Mouse (Mus musculus): Measurements from ENCODE around the gene Ifna4. TPM values are rescaled to one million over a fixed set of nuclear protein-coding genes. Genes with fewer than 3 reads are reported as not detected.
A peak's percentile ranks its signal among the peaks of the same experiment; 100 is the strongest.
"Not testable (repeated sequence)": the region's sequence is repeated elsewhere in the genome, so short reads cannot be mapped to it uniquely, and the experiment has no call there.

Gene Ifna4
- total RNA-seq (2022): not detected

GRCm38 (mm10) chr4:88841438-88841911 is at the start of gene Ifna4:
Gene Ifna4, plus strand, starts transcription at chr4:88841861.
- no peak for DNase-seq (ENCODE audit: low spot score in 2 of 2)

- peak; percentile 62 to 66 for DNase-seq (ENCODE audit: low spot score in 2 of 2)
These were observed 47.6 kb upstream of the Ifna4 start, which contains the start of gene Gm13275 for GRCm38 (mm10) chr4:88793936-88794675. Gene Gm13275, plus strand, starts transcription at chr4:88794487.

GRCm38 (mm10) chr4:88797097-88797496 is 44.6 kb upstream of the Ifna4 start, which contains the start of gene Gm13279:
Gene Gm13279, plus strand, starts transcription at chr4:88797397.
- not testable (repeated sequence) for DNase-seq (ENCODE audit: low spot score in 2 of 2)

- DNase-seq (ENCODE audit: low spot score in 2 of 2): not testable (repeated sequence)
These were observed 42.3 kb upstream of the Ifna4 start, which contains the start of gene Gm13285 for GRCm38 (mm10) chr4:88799365-88799764. Gene Gm13285, plus strand, starts transcription at chr4:88799665.

GRCm38 (mm10) chr4:88802954-88803353 is 38.7 kb upstream of the Ifna4 start, which contains the start of gene Gm13287:
Gene Gm13287, plus strand, starts transcription at chr4:88803254.
- not testable (repeated sequence) for DNase-seq (ENCODE audit: low spot score in 2 of 2)

- DNase-seq (ENCODE audit: low spot score in 2 of 2): not testable (repeated sequence)
These were observed 36.4 kb upstream of the Ifna4 start, which contains the start of gene Gm13288 for GRCm38 (mm10) chr4:88805231-88805630. Gene Gm13288, plus strand, starts transcription at chr4:88805531.

- not testable (repeated sequence) for DNase-seq (ENCODE audit: low spot score in 2 of 2)
These were observed 35.9 kb upstream of the Ifna4 start for GRCm38 (mm10) chr4:88805761-88806160.

GRCm38 (mm10) chr4:88815928-88816327 is 25.7 kb upstream of the Ifna4 start, which contains the start of gene Ifna7:
Gene Ifna7, plus strand, starts transcription at chr4:88816228.
- no peak for DNase-seq (ENCODE audit: low spot score in 2 of 2)

- DNase-seq (ENCODE audit: low spot score in 2 of 2): no peak
These were observed 22.0 kb upstream of the Ifna4 start, which contains the start of gene Ifna11 for GRCm38 (mm10) chr4:88819659-88820058. Gene Ifna11, plus strand, starts transcription at chr4:88819959.

GRCm38 (mm10) chr4:88822995-88823394 is 18.7 kb upstream of the Ifna4 start:
- DNase-seq (ENCODE audit: low spot score in 2 of 2): no peak

GRCm38 (mm10) chr4:88827116-88827515 is 14.5 kb upstream of the Ifna4 start, which contains the start of gene Ifna6:
Gene Ifna6, plus strand, starts transcription at chr4:88827416.
- DNase-seq (ENCODE audit: low spot score in 2 of 2): not testable (repeated sequence)

GRCm38 (mm10) chr4:88830523-88830922 is 11.1 kb upstream of the Ifna4 start:
- DNase-seq (ENCODE audit: low spot score in 2 of 2): peak in 1 of 2 experiments; percentile 6

- DNase-seq (ENCODE audit: low spot score in 2 of 2): not testable (repeated sequence)
These were observed 6.4 kb upstream of the Ifna4 start, which contains the start of gene Ifna5 for GRCm38 (mm10) chr4:88835225-88835624. Gene Ifna5, plus strand, starts transcription at chr4:88835525.

- DNase-seq (ENCODE audit: low spot score in 2 of 2): no peak
These were observed 2.8 kb upstream of the Ifna4 start for GRCm38 (mm10) chr4:88838828-88839227.

- DNase-seq (ENCODE audit: low spot score in 2 of 2): no peak
These were observed 1.6 kb upstream of the Ifna4 start for GRCm38 (mm10) chr4:88840058-88840457.

GRCm38 (mm10) chr4:88845334-88845733 is 3.7 kb downstream of the Ifna4 start:
- DNase-seq (ENCODE audit: low spot score in 2 of 2): no peak

GRCm38 (mm10) chr4:88849698-88850097 is 8.0 kb downstream of the Ifna4 start, which contains the start of gene Ifna1:
Gene Ifna1, plus strand, starts transcription at chr4:88850087.
- no peak for DNase-seq (ENCODE audit: low spot score in 2 of 2)

GRCm38 (mm10) chr4:88851026-88851763 is 9.5 kb downstream of the Ifna4 start:
- no peak for DNase-seq (ENCODE audit: low spot score in 2 of 2)

GRCm38 (mm10) chr4:88859214-88859613 is 17.6 kb downstream of the Ifna4 start:
- DNase-seq (ENCODE audit: low spot score in 2 of 2): no peak

GRCm38 (mm10) chr4:88863309-88863708 is 21.6 kb downstream of the Ifna4 start:
- DNase-seq (ENCODE audit: low spot score in 2 of 2): no peak

GRCm38 (mm10) chr4:88864599-88864998 is 22.9 kb downstream of the Ifna4 start:
- no peak for DNase-seq (ENCODE audit: low spot score in 2 of 2)
